Mouse (Mus musculus): ENCODE data around the gene Rgl1. TPM values are rescaled to one million over a fixed set of nuclear protein-coding genes. Genes with fewer than 3 reads are reported as not detected.

Rgl1 gene
- 45.2 and 63.8 TPM in 2 replicates for polyA plus RNA-seq (2014; fragmentation: Nextera tagmentation; extraction: Ambion mirVana)

DNA sequence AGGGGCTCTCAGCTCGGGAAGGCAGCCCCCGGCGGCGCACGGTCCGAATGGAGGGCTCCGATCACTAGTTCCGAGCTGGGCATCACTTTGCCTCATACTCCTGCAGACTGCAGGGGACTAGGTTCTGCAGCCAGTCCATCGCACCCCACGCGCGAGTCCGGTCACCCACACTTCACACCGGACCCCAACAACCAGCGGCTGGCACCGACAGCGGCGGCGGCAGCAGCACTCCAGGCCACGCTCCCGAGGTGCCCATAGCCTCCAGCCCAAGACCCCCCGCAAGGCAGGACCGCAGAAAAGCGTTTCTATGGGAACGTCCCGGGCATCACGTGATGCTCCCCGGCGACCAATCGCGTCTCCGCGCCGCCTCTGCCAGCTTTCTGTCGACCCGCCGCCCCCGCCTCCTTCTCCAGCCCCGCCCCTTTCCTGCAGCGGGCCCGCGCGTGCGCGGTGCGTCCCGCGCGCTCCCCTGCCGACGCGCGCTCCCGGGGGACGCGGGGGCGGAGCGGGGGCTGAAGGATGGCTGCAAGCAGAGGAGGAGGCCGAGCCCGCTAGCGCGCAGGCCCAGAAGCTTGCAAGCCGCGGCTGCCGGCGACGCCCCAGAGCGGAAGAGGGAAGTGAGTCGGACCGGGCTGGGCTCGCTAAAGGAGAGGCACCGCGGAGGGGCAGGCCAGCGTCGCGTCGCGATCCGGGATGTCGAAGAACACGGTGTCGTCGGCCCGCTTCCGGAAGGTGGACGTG, at the start of gene Rgl1, which contains the start of gene Arpc5:
Gene Rgl1 (minus strand): TSS at position 320 of the 741 bp plus-strand sequence.
Gene Arpc5 (plus strand): TSS at position 511 of the 741 bp plus-strand sequence.
- H3K4me3 ChIP-seq (ENCODE audit: low read length), result peak within 1 kb of the TSS; percentile 71
- peak; percentile 97 for ATAC-seq (ENCODE audit: low FRiP score, low TSS enrichment)
- H3K36me3 ChIP-seq (ENCODE audit: control insufficient read depth, insufficient read depth, low read length), result peaks cover 16% of the 10 kb centered on the region
- peak within 1 kb of the TSS; percentile 92 for H3K4me2 ChIP-seq (replicated peaks; ENCODE audit: low read depth, low read length)
- no peaks in the 10 kb centered on the region for H3K4me1 ChIP-seq (ENCODE audit: control insufficient read depth, insufficient read depth, low read length)
- WGBS, result under 1% methylated on average over 79 of the region's 86 CpGs
- peak within 1 kb of the TSS; percentile 59 for H3K27ac ChIP-seq (ENCODE audit: low read depth, low read length)
- H3K9me3 ChIP-seq (ENCODE audit: control insufficient read depth, low read length), result no peaks in the 10 kb centered on the region
- H3K27me3 ChIP-seq (ENCODE audit: control insufficient read depth, insufficient read depth, low read length), result peaks cover 3% of the 10 kb centered on the region; the same call in 1 of the 2 replicates
- H3K9ac ChIP-seq (ENCODE audit: low read depth, low read length), result peak within 1 kb of the TSS; percentile 84

DNA sequence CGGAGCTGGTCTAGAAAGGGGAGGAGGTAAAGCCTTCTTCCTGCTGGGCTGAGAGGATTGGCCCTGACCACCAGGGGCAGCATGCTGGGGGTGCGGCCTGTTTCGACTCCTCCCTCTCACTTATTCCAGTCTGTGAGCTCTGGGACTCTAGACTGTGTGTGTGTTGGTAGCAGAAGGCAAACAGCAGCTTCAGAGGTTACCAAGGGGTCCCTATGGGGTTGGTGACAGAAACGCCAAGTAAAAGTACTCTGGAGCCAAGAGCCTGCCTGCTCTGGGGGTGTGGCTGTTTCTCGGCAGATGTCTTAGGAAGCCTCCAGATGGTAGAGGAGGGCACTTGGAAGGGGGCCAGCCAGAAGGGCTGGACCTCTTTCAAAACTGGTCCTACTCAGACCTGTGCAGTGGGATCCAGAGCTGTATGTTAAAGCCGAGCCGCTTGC, 49.1 kb upstream of the Rgl1 start:
- no peaks in the 10 kb centered on the region for H3K27me3 ChIP-seq (ENCODE audit: control insufficient read depth, insufficient read depth, low read length)
- H3K4me1 ChIP-seq (ENCODE audit: control insufficient read depth, insufficient read depth, low read length), result peaks cover 18% of the 10 kb centered on the region
- no peaks in the 10 kb centered on the region for H3K9me3 ChIP-seq (ENCODE audit: control insufficient read depth, low read length)
- H3K4me3 ChIP-seq (ENCODE audit: low read length), result no peak overlapping the region
- WGBS, result 37% methylated on average over 7 of the region's 7 CpGs
- H3K4me2 ChIP-seq (replicated peaks; ENCODE audit: low read depth, low read length), result no peak overlapping the region
- peak; percentile 45; the same call in 1 of the 2 replicates for ATAC-seq (ENCODE audit: low FRiP score, low TSS enrichment)
- no peaks in the 10 kb centered on the region for H3K36me3 ChIP-seq (ENCODE audit: control insufficient read depth, insufficient read depth, low read length)
- H3K27ac ChIP-seq (ENCODE audit: low read depth, low read length), result no peak overlapping the region
- no peak overlapping the region for H3K9ac ChIP-seq (ENCODE audit: low read depth, low read length)

DNA sequence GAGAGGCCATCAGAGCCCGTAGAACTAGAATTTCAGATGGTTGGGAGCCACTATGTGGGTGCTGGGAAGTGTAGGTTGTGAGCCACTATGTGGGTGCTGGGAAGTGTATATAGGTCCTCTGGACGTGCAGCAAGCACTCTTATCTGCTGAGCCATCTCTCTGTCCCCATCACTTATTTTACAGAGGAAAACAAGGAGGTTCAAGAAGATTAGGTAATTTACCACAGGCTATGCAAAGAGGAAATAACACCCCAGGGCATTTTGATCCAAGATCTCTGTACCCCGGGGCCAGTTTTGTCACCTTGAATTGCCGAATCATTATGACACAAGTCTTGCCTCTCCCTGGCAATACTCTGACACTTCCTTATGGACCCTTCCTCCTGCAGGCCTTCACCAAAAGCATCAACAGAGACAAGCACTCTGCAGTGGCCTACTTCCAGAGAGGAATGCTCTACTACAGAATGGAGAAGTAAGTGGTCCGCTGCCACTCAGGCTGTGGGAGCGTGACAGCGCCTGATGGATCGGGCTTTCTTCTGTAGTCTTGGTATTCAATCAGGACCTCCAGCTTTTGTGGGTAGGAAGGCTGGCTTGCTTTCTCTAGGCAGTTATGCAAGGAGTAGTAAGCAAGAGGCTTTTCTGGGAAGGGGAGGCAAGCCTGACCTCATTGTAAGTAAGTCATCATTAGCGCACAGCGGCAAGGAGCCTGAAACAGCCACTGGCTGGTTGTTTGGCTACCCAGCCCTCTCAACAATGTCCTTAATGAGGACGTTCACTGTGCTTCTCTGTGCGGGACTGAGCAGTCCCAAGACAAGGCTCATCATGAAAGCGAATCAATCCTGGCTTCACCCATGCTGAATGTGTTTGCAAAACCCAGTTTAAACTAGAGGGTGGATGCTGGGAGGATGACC, 44.6 kb upstream of the Rgl1 start:
- Histone ChIP-seq H3K27me3 (ENCODE audit: control insufficient read depth, insufficient read depth, low read length) (no peaks in the 10 kb centered on the region), H3K4me1 (ENCODE audit: control insufficient read depth, insufficient read depth, low read length) (peaks cover 9% of the 10 kb centered on the region; the same call in 1 of the 2 replicates), H3K9ac (ENCODE audit: low read depth, low read length) (no peak overlapping the region), H3K36me3 (ENCODE audit: control insufficient read depth, insufficient read depth, low read length) (no peaks in the 10 kb centered on the region), H3K27ac (ENCODE audit: low read depth, low read length) (no peak overlapping the region), H3K4me3 (ENCODE audit: low read length) (no peak overlapping the region), H3K9me3 (ENCODE audit: control insufficient read depth, low read length) (no peaks in the 10 kb centered on the region), H3K4me2 (replicated peaks; ENCODE audit: low read depth, low read length) (no peak overlapping the region)
- WGBS, result 77% methylated on average over 13 of the region's 13 CpGs
- ATAC-seq (ENCODE audit: low FRiP score, low TSS enrichment), result no peak

DNA sequence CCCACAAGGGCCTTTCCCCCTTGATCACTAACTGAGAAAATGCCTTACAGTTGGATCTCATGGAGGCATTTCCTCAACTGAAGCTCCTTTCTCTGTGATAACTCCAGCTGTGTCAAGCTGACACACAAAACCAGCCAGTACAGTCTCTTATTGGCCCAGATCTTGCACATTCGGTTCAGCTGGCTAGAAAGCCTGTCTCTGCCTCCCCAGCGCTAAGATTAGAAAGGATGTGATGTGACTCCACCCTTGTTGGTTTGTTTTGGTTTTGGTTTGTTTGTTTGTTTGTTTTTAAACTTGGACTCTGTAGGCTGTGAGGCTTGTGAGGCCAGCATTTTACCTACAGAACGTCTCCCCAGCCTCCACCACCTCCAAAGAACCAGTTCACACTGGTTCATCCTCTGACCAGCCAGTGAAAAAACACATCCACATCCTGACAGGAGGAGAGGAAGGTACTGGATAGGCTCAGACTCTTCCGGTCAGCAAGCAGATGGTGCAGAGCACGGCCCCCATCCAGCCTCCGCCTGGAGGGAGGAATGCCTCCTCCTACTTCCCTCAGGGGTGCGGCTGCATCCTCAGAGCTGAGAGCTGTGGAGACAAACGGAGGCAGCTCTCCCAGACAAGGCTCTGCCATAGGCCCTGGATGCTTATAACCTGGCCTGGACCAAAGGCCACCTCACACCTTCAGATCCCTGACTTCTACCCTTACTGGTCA, 43.5 kb upstream of the Rgl1 start:
- Histone ChIP-seq H3K4me1 (ENCODE audit: control insufficient read depth, insufficient read depth, low read length) (peaks cover 9% of the 10 kb centered on the region; the same call in 1 of the 2 replicates), H3K4me2 (replicated peaks; ENCODE audit: low read depth, low read length) (no peak overlapping the region; the same call in 1 of the 2 replicates), H3K27me3 (ENCODE audit: control insufficient read depth, insufficient read depth, low read length) (no peaks in the 10 kb centered on the region), H3K27ac (ENCODE audit: low read depth, low read length) (0 out of 2 replicates have a peak overlapping the region, but pooled peaks have one; percentile 17), H3K4me3 (ENCODE audit: low read length) (no peak overlapping the region), H3K9ac (ENCODE audit: low read depth, low read length) (no peak overlapping the region), H3K9me3 (ENCODE audit: control insufficient read depth, low read length) (no peaks in the 10 kb centered on the region), H3K36me3 (ENCODE audit: control insufficient read depth, insufficient read depth, low read length) (no peaks in the 10 kb centered on the region)
- peak; percentile 72 for ATAC-seq (ENCODE audit: low FRiP score, low TSS enrichment)
- 24% methylated on average over 8 of the region's 8 CpGs for WGBS

DNA sequence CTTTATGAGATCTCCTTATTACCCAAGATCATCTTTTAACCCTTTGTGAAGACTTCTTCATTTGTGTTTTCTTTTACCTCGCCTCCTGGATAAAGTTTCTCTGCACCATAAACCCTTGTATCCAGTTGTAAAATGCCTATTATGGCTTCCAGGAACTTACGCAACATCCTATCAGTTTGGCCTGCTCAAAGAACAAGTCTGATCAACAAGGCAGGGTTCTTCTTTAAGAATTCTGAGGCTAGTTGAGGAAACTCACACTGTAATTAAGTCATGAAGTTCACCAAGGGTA, 42.2 kb upstream of the Rgl1 start:
- Histone ChIP-seq H3K9me3 (ENCODE audit: control insufficient read depth, low read length) (no peaks in the 10 kb centered on the region), H3K9ac (ENCODE audit: low read depth, low read length) (no peak overlapping the region), H3K4me2 (replicated peaks; ENCODE audit: low read depth, low read length) (no peak overlapping the region), H3K27me3 (ENCODE audit: control insufficient read depth, insufficient read depth, low read length) (no peaks in the 10 kb centered on the region), H3K4me1 (ENCODE audit: control insufficient read depth, insufficient read depth, low read length) (peaks cover 9% of the 10 kb centered on the region; the same call in 1 of the 2 replicates), H3K4me3 (ENCODE audit: low read length) (no peak overlapping the region), H3K36me3 (ENCODE audit: control insufficient read depth, insufficient read depth, low read length) (no peaks in the 10 kb centered on the region), H3K27ac (ENCODE audit: low read depth, low read length) (no peak overlapping the region)
- no peak for ATAC-seq (ENCODE audit: low FRiP score, low TSS enrichment)
- WGBS, result 63% methylated on average over 2 of the region's 2 CpGs

DNA sequence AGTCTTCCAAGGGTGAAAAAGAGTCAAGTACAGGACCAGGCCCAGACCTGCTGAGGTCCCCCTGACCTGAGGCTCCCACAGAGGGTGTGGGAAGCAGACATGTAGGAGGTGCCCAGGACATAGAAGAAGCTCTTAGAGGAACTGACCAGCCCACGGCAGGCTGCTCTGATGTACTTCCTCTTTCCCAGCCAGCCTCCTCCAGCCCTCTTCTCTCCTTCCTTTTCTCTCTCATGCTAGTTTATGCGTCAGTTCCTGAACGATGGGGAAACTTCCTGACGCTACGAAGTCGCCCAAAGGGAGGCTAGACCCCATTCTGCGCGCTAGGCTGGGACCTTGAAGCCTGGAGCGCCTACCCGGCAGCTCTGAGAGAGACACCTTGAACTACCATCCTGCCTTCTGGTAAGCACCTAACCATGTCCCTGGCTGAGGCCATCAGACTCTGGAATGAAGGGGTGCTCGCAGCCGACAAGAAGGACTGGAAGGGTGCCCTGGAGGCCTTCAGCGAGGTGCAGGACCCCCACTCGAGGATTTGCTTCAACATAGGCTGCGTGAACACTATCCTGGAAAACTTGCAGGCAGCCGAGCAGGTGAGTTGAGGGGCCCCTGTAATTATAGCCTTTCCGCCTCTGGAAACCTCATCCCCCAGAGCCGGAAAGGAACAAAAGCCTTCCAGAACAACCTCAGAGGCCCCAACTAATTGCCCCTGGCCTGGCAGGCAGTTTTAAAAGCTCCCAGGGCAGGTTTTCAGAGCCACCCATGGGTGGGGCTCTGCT, 41.7 kb upstream of the Rgl1 start:
- 37% methylated on average over 18 of the region's 18 CpGs for WGBS
- Histone ChIP-seq H3K4me3 (ENCODE audit: low read length) (no peak overlapping the region), H3K27ac (ENCODE audit: low read depth, low read length) (no peak overlapping the region), H3K9me3 (ENCODE audit: control insufficient read depth, low read length) (no peaks in the 10 kb centered on the region), H3K4me2 (replicated peaks; ENCODE audit: low read depth, low read length) (no peak overlapping the region), H3K4me1 (ENCODE audit: control insufficient read depth, insufficient read depth, low read length) (peaks cover 9% of the 10 kb centered on the region; the same call in 1 of the 2 replicates), H3K9ac (ENCODE audit: low read depth, low read length) (no peak overlapping the region), H3K27me3 (ENCODE audit: control insufficient read depth, insufficient read depth, low read length) (no peaks in the 10 kb centered on the region), H3K36me3 (ENCODE audit: control insufficient read depth, insufficient read depth, low read length) (no peaks in the 10 kb centered on the region)
- peak; percentile 30; the same call in 1 of the 2 replicates for ATAC-seq (ENCODE audit: low FRiP score, low TSS enrichment)

DNA sequence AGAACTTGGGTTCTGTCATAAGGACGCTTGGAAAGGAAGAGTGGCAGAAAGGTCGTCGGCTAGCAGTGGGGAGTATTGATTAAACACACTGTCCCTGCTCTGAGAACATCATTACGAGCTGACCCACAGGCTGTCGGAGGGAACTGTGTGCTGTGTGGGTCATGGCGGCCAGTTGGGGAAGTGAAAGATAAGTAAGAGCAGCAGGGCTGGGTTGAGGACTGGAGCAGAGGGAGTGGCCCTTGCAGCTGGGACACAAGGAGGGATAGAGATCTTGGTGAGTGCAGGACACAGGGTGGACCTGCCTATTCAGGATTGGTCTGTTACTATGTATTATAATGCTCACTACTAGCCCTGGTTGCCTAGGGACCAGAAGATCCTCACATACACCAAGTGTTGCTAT, 38.8 kb upstream of the Rgl1 start:
- H3K4me3 ChIP-seq (ENCODE audit: low read length), result no peak overlapping the region
- no peak overlapping the region for H3K27ac ChIP-seq (ENCODE audit: low read depth, low read length)
- no peaks in the 10 kb centered on the region for H3K36me3 ChIP-seq (ENCODE audit: control insufficient read depth, insufficient read depth, low read length)
- peaks cover 15% of the 10 kb centered on the region for H3K4me1 ChIP-seq (ENCODE audit: control insufficient read depth, insufficient read depth, low read length)
- no peaks in the 10 kb centered on the region for H3K27me3 ChIP-seq (ENCODE audit: control insufficient read depth, insufficient read depth, low read length)
- H3K9ac ChIP-seq (ENCODE audit: low read depth, low read length), result no peak overlapping the region
- no peak for ATAC-seq (ENCODE audit: low FRiP score, low TSS enrichment)
- 86% methylated on average over 6 of the region's 6 CpGs for WGBS
- no peak overlapping the region for H3K4me2 ChIP-seq (replicated peaks; ENCODE audit: low read depth, low read length)
- no peaks in the 10 kb centered on the region for H3K9me3 ChIP-seq (ENCODE audit: control insufficient read depth, low read length)

DNA sequence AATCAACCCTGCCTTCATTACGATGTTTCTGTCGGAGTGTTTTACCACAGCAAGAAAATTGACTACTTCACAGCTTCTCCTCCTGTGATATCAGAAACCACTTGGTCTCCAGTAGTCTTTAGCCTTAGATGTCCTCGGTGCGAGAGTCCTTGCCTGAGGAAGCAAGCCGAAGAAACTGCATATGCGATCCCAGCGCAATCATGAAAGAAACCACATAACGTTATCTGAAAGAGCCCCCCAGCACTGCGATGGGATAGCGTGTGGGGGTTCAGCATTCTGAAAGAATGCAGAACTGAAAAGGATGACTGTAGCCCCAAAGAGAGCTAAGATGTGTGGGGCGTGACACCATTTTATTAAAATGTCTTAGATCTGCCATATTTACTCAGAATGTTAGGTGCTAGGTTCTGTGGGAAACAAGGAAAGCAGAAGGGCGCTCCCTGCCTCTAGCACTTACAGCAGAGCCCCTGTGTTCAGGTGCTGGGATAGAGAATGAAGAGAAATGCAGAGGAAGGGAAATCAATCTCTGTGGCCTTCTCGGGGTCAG, 34.6 kb upstream of the Rgl1 start:
- no peak overlapping the region for H3K4me2 ChIP-seq (replicated peaks; ENCODE audit: low read depth, low read length)
- no peaks in the 10 kb centered on the region for H3K36me3 ChIP-seq (ENCODE audit: control insufficient read depth, insufficient read depth, low read length)
- no peaks in the 10 kb centered on the region for H3K27me3 ChIP-seq (ENCODE audit: control insufficient read depth, insufficient read depth, low read length)
- H3K9me3 ChIP-seq (ENCODE audit: control insufficient read depth, low read length), result no peaks in the 10 kb centered on the region
- 71% methylated on average over 13 of the region's 13 CpGs for WGBS
- no peak for ATAC-seq (ENCODE audit: low FRiP score, low TSS enrichment)
- no peak overlapping the region for H3K4me3 ChIP-seq (ENCODE audit: low read length)
- H3K4me1 ChIP-seq (ENCODE audit: control insufficient read depth, insufficient read depth, low read length), result peaks cover 11% of the 10 kb centered on the region; the same call in 1 of the 2 replicates
- H3K9ac ChIP-seq (ENCODE audit: low read depth, low read length), result no peak overlapping the region
- H3K27ac ChIP-seq (ENCODE audit: low read depth, low read length), result peak overlapping the region; percentile 57; the same call in 1 of the 2 replicates
